Mouse (Mus musculus): ENCODE data around the gene Cnppd1. TPM values are rescaled to one million over a fixed set of nuclear protein-coding genes. Genes with fewer than 3 reads are reported as not detected.
A peak's percentile ranks its signal among the peaks of the same experiment; 100 is the strongest.

Cnppd1 gene
- total RNA-seq, 2 experiments from 2014 or later = 28.5 to 66.4 TPM

GRCm38 (mm10) chr1:75155837-75156236 is 13.3 kb upstream of the Cnppd1 start:
- ATAC-seq (replicated peaks; ENCODE audit: low FRiP score, poor library complexity, severe bottlenecking) = no peak

- no peak for ATAC-seq (replicated peaks; ENCODE audit: low FRiP score, poor library complexity, severe bottlenecking)
Observed at GRCm38 (mm10) chr1:75148727-75149126, 6.2 kb upstream of the Cnppd1 start.

- no peak for ATAC-seq (replicated peaks; ENCODE audit: low FRiP score, poor library complexity, severe bottlenecking)
Observed at GRCm38 (mm10) chr1:75147411-75148135, 5.1 kb upstream of the Cnppd1 start.

GRCm38 (mm10) chr1:75145589-75145988 is 3.1 kb upstream of the Cnppd1 start:
- ATAC-seq (replicated peaks; ENCODE audit: low FRiP score, poor library complexity, severe bottlenecking) = no peak

GRCm38 (mm10) chr1:75141486-75142190 is 873 bp downstream of the Cnppd1 start:
- peak; percentile 54 for ATAC-seq (replicated peaks; ENCODE audit: low FRiP score, poor library complexity, severe bottlenecking)

- ATAC-seq (replicated peaks; ENCODE audit: low FRiP score, poor library complexity, severe bottlenecking) = no peak
Observed at GRCm38 (mm10) chr1:75140601-75141190, 1.8 kb downstream of the Cnppd1 start.

- no peak for ATAC-seq (replicated peaks; ENCODE audit: low FRiP score, poor library complexity, severe bottlenecking)
Observed at GRCm38 (mm10) chr1:75138448-75138847, 4.1 kb downstream of the Cnppd1 start.

GRCm38 (mm10) chr1:75136730-75137129 is 5.8 kb downstream of the Cnppd1 start:
- ATAC-seq (replicated peaks; ENCODE audit: low FRiP score, poor library complexity, severe bottlenecking) = peak; percentile 83

- peak; percentile 37; the same call in 1 of the 2 replicates for ATAC-seq (replicated peaks; ENCODE audit: low FRiP score, poor library complexity, severe bottlenecking)
Observed at GRCm38 (mm10) chr1:75136293-75136692, 6.2 kb downstream of the Cnppd1 start.

- ATAC-seq (replicated peaks; ENCODE audit: low FRiP score, poor library complexity, severe bottlenecking) = no peak
Observed at GRCm38 (mm10) chr1:75133421-75134207, 8.9 kb downstream of the Cnppd1 start, which contains the start of gene Slc23a3. Slc23a3 (minus strand) TSS chr1:75133890.

GRCm38 (mm10) chr1:75128641-75129040 is 13.9 kb downstream of the Cnppd1 start:
- no peak for ATAC-seq (replicated peaks; ENCODE audit: low FRiP score, poor library complexity, severe bottlenecking)

- ATAC-seq (replicated peaks; ENCODE audit: low FRiP score, poor library complexity, severe bottlenecking) = peak; percentile 10
Observed at GRCm38 (mm10) chr1:75125418-75125817, 17.1 kb downstream of the Cnppd1 start.

GRCm38 (mm10) chr1:75124346-75125321 is 17.9 kb downstream of the Cnppd1 start, which contains the start of gene Nhej1:
Nhej1 (minus strand) TSS chr1:75125200.
- peak; percentile 89 for ATAC-seq (replicated peaks; ENCODE audit: low FRiP score, poor library complexity, severe bottlenecking)

- ATAC-seq (replicated peaks; ENCODE audit: low FRiP score, poor library complexity, severe bottlenecking) = no peak
Observed at GRCm38 (mm10) chr1:75122211-75122610, 20.3 kb downstream of the Cnppd1 start.

Other genes with a start within 250 kb of the Cnppd1 start
- not detected in 2 replicates for gene Cryba2, start 249.6 kb downstream of the Cnppd1 start, total RNA-seq (2015; ENCODE audit: low replicate concordance)
- gene Cryba2, start 249.6 kb downstream of the Cnppd1 start, total RNA-seq (2017; ENCODE audit: low replicate concordance) = not detected in 2 replicates
- gene Cfap65, start 207.1 kb downstream of the Cnppd1 start, total RNA-seq (2015; ENCODE audit: low replicate concordance) = not detected in 2 replicates
- gene Cfap65, start 207.1 kb downstream of the Cnppd1 start, total RNA-seq (2017; ENCODE audit: low replicate concordance) = not detected in 2 replicates
- not detected in 2 replicates for gene Ihh, start 191.0 kb downstream of the Cnppd1 start, total RNA-seq (2015; ENCODE audit: low replicate concordance)
- gene Ihh, start 191.0 kb downstream of the Cnppd1 start, total RNA-seq (2017; ENCODE audit: low replicate concordance) = not detected in 2 replicates
- 5.8 and 12.2 TPM in 2 replicates for gene Nhej1, start 17.5 kb downstream of the Cnppd1 start, total RNA-seq (2015; ENCODE audit: low replicate concordance)
- 10.5 and 11.0 TPM in 2 replicates for gene Nhej1, start 17.5 kb downstream of the Cnppd1 start, total RNA-seq (2017; ENCODE audit: low replicate concordance)
- gene Slc23a3, start 8.8 kb downstream of the Cnppd1 start, total RNA-seq (2015; ENCODE audit: low replicate concordance) = not detected in 2 replicates
- gene Slc23a3, start 8.8 kb downstream of the Cnppd1 start, total RNA-seq (2017; ENCODE audit: low replicate concordance) = not detected in 2 replicates
- gene Retreg2, start 67 bp upstream of the Cnppd1 start, total RNA-seq (2015; ENCODE audit: low replicate concordance) = 145 and 163 TPM in 2 replicates
- 133 and 149 TPM in 2 replicates for gene Retreg2, start 67 bp upstream of the Cnppd1 start, total RNA-seq (2017; ENCODE audit: low replicate concordance)
- 43.6 and 75.0 TPM in 2 replicates for gene Zfand2b, start 25.9 kb upstream of the Cnppd1 start, total RNA-seq (2015; ENCODE audit: low replicate concordance)
- 54.6 and 69.4 TPM in 2 replicates for gene Zfand2b, start 25.9 kb upstream of the Cnppd1 start, total RNA-seq (2017; ENCODE audit: low replicate concordance)
- gene Abcb6, start 37.7 kb upstream of the Cnppd1 start, total RNA-seq (2015; ENCODE audit: low replicate concordance) = 198 and 219 TPM in 2 replicates
- gene Abcb6, start 37.7 kb upstream of the Cnppd1 start, total RNA-seq (2017; ENCODE audit: low replicate concordance) = 116 and 174 TPM in 2 replicates
- gene Ankzf1, start 49.4 kb upstream of the Cnppd1 start, total RNA-seq (2015; ENCODE audit: low replicate concordance) = 5.9 and 7.6 TPM in 2 replicates
- 8.9 and 10.0 TPM in 2 replicates for gene Ankzf1, start 49.4 kb upstream of the Cnppd1 start, total RNA-seq (2017; ENCODE audit: low replicate concordance)
- gene Atg9a, start 49.5 kb upstream of the Cnppd1 start, total RNA-seq (2015; ENCODE audit: low replicate concordance) = 29.2 and 39.4 TPM in 2 replicates
- gene Atg9a, start 49.5 kb upstream of the Cnppd1 start, total RNA-seq (2017; ENCODE audit: low replicate concordance) = 38.8 and 54.5 TPM in 2 replicates
- 23.1 and 23.9 TPM in 2 replicates for gene Glb1l, start 68.1 kb upstream of the Cnppd1 start, total RNA-seq (2015; ENCODE audit: low replicate concordance)
- gene Glb1l, start 68.1 kb upstream of the Cnppd1 start, total RNA-seq (2017; ENCODE audit: low replicate concordance) = 14.2 and 43.3 TPM in 2 replicates
- gene Stk16, start 68.1 kb upstream of the Cnppd1 start, total RNA-seq (2015; ENCODE audit: low replicate concordance) = 96.0 and 112 TPM in 2 replicates
- gene Stk16, start 68.1 kb upstream of the Cnppd1 start, total RNA-seq (2017; ENCODE audit: low replicate concordance) = 82.3 and 141 TPM in 2 replicates
- gene Tuba4a, start 77.2 kb upstream of the Cnppd1 start, total RNA-seq (2015; ENCODE audit: low replicate concordance) = 474 and 550 TPM in 2 replicates
- 246 TPM in 2 replicates for gene Tuba4a, start 77.2 kb upstream of the Cnppd1 start, total RNA-seq (2017; ENCODE audit: low replicate concordance)
- not detected in 2 replicates for gene A630095N17Rik, start 89.4 kb upstream of the Cnppd1 start, total RNA-seq (2015; ENCODE audit: low replicate concordance)
- gene A630095N17Rik, start 89.4 kb upstream of the Cnppd1 start, total RNA-seq (2017; ENCODE audit: low replicate concordance) = not detected in 2 replicates
- 154 and 158 TPM in 2 replicates for gene Dnajb2, start 93.7 kb upstream of the Cnppd1 start, total RNA-seq (2015; ENCODE audit: low replicate concordance)
- gene Dnajb2, start 93.7 kb upstream of the Cnppd1 start, total RNA-seq (2017; ENCODE audit: low replicate concordance) = 356 and 386 TPM in 2 replicates
- gene Ptprn, start 121.8 kb upstream of the Cnppd1 start, total RNA-seq (2015; ENCODE audit: low replicate concordance) = not detected in 2 replicates
- not detected in 2 replicates for gene Ptprn, start 121.8 kb upstream of the Cnppd1 start, total RNA-seq (2017; ENCODE audit: low replicate concordance)
- gene Resp18, start 135.7 kb upstream of the Cnppd1 start, total RNA-seq (2015; ENCODE audit: low replicate concordance) = not detected in 2 replicates
- not detected in 2 replicates for gene Resp18, start 135.7 kb upstream of the Cnppd1 start, total RNA-seq (2017; ENCODE audit: low replicate concordance)
- 7.5 and 7.6 TPM in 2 replicates for gene Dnpep, start 175.3 kb upstream of the Cnppd1 start, total RNA-seq (2015; ENCODE audit: low replicate concordance)
- gene Dnpep, start 175.3 kb upstream of the Cnppd1 start, total RNA-seq (2017; ENCODE audit: low replicate concordance) = 1.7 and 6.5 TPM in 2 replicates
- gene Des, start 217.6 kb upstream of the Cnppd1 start, total RNA-seq (2015; ENCODE audit: low replicate concordance) = not detected in 2 replicates
- not detected in 2 replicates for gene Des, start 217.6 kb upstream of the Cnppd1 start, total RNA-seq (2017; ENCODE audit: low replicate concordance)
- not detected in 2 replicates for gene Speg, start 232.6 kb upstream of the Cnppd1 start, total RNA-seq (2015; ENCODE audit: low replicate concordance)
- 0.13 TPM in 1 of 2 replicates, not detected in the other for gene Speg, start 232.6 kb upstream of the Cnppd1 start, total RNA-seq (2017; ENCODE audit: low replicate concordance)